Mouse (Mus musculus): ENCODE data around the gene Rpp25.

GRCm38 (mm10) chr9:57552139-57552887 is 48.5 kb downstream of the Rpp25 start, which contains the start of gene Mpi:
- TF ChIP-seq CTCF (IDR thresholded peaks at IDR 0.05; ENCODE audit: low read depth, low read length) (no peak), GATA1 (IDR thresholded peaks at IDR 0.05; ENCODE audit: borderline replicate concordance, low read length) (no peak), POLR2AphosphoS5 (IDR thresholded peaks at IDR 0.05; ENCODE audit: insufficient replicate concordance, low read depth, low read length) (no peak), GATA2 (IDR thresholded peaks at IDR 0.05; ENCODE audit: borderline replicate concordance, low read depth, low read length) (no peak), TAL1 (conservative IDR thresholded peaks at IDR 0.05; ENCODE audit: low read depth, low read length) (no peak)

All from G1E (cell line).